Mouse (Mus musculus) adrenal gland, postnatal 25 days (tissue): ENCODE results near the gene Ogfrl1. TPM values are rescaled to one million over a fixed set of nuclear protein-coding genes. Genes with fewer than 3 reads are reported as not detected.

Experiments used
- DNase-seq: peaks from one replicate; pipeline ENCODE4 v3.0.0; 2021; ENCODE audit warnings: mixed read lengths
- total RNA-seq: library from RNA; stranded (reverse); gene quantifications from 2 replicates; pipeline ENCODE4 v1.2.3, GENCODE M21; 2021

Gene Ogfrl1
- total RNA-seq, 1 experiment from 2014 or later: 9.6 TPM

GRCm38 (mm10) chr1:23351756-23352155 is 45.8 kb downstream of the Ogfrl1 start:
- no peak for DNase-seq

GRCm38 (mm10) chr1:23345633-23346032 is 51.9 kb downstream of the Ogfrl1 start:
- no peak for DNase-seq

GRCm38 (mm10) chr1:23342864-23343263 is 54.7 kb downstream of the Ogfrl1 start:
- DNase-seq: no peak

- no peak for DNase-seq
These were observed 55.3 kb downstream of the Ogfrl1 start for GRCm38 (mm10) chr1:23342224-23342623.

DNA sequence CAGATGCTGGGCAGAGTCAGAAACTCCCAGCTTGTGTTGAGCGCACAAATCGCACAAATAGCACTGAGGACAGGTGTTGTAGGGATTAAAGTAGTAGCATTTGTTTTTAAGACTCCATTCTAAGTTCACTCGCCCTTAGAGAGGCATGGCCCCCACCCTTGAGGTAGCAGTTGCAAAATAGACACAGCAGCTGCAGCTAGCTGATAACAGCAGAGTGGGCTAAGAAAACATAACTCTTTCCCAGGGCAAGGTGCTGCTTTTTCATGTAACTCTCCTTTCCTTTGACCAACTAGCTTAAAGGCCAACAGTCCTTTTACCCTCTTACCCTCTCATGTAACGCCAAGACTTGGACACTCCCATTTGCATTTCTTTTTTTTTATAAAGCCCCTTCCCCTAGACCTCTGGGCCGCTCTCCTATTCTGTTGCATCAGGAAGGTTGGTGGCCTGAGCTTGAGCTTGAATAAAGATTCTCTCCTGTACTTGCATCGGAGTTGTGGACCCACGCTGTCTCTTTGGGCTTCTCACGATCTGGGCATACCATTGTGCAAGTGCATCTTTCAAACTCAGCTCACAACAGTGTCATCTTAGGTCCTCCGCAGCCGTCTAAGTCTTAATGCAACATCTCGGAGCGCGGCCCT is 61.7 kb downstream of the Ogfrl1 start:
- DNase-seq: no peak

DNA sequence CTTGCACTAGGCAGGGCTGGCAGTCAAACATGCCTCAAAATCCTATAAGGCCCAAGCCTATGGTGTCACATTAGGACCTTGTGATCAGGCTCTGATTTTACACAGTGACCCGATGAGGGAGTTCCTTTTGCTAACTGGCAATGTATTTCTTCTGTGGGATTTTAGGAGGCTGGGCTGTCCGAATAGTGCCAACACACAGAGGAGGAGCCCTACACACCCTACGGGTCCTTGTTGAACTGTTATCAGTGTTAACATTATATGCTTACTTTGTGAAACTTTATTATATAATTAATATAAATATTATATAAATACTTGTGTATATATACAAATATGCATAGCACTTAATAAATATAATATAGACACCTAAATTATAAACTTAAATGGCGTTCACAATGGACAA is 62.5 kb downstream of the Ogfrl1 start:
- no peak for DNase-seq

GRCm38 (mm10) chr1:23332192-23332591 is 65.4 kb downstream of the Ogfrl1 start:
- no peak for DNase-seq

DNA sequence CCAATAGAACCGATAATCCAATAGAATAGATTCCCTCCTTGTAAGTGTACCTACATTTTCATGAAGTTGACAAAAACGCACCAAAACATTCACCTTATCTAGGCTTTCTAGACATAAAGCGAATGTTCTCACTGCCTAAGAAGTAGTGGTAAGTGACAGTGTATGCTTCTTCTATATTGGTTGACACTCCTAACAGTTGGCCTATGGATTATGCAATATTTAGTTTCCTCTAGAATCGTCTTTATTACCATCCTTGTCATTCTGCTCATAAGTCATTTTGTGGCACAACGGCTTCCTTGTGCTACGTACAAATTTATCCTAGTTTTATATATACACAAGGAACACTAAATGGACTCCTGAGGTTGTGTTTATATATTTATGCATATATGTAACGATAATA is 72.4 kb downstream of the Ogfrl1 start:
- no peak for DNase-seq

DNA sequence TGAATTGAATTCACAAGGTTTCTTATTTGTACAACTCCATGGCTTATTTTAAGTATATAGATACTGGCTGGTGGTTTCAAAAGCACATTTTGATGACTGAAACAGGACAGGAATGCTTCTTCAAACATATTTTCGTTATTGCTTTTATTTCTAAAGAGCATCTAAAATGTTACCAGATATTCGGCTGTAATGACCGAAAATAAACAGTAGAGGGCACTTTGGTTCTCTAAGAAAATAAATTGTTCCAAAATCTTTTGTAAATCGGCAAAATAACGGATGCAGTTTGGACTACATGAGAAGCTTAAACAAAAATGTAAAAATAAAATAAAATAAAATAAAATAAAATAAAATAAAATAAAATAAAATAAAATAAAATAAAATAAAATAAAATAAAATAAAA is 73.3 kb downstream of the Ogfrl1 start:
- DNase-seq: no peak

- DNase-seq: no peak
These were observed 74.3 kb downstream of the Ogfrl1 start for GRCm38 (mm10) chr1:23323286-23323685.

GRCm38 (mm10) chr1:23322208-23322607 is 75.4 kb downstream of the Ogfrl1 start:
- DNase-seq: no peak

- no peak for DNase-seq
These were observed 76.2 kb downstream of the Ogfrl1 start for GRCm38 (mm10) chr1:23321331-23321851.

DNA sequence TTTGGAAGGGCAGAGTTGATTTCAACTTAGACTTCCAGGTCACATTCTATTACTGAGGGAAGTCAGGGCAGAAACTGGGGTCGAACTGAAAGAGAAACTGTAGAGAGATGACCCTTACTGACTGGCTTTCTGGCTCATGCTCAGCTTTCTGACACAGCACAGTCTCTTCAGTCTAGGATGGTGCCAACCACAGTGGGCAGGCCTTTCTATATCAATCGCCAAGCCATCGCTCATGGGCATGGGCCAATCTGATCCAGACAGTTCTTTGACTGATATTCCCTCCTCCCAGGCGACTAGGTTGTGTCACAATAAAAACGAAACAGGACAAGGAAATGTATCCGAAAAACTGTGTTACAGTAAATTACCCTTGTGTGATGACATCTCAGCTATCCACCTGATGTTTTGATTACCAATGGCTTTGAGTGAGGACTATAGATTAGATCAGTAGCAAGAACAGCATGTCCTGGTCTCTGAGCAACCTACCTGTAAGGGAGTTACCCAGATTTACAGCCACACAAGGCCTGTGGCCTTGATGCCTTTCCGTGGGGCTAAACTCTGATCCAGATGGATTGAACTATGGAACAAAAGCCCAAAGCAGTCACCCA is 76.9 kb downstream of the Ogfrl1 start:
- no peak for DNase-seq
